In the genomic region with DNA sequence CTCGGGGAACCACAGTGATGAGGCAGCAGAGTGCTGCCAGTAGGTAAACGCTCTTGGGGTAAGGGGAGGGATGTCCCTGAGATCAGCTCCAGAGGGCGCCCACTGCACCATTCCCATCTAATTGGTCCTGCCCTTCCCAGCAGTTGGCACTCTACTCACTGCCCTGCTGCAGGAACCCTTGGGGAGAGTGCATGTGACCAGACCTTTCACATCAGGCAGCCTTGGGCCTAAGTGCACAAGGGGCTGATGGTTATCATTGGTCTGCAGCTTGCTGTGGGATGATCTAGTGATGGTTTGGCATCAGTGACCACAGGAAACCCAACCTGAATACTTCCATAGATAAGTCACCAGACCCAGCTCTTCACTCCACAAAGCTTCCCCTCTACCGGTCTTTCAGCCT, we compare ENCODE assay signal across 9 mouse cellular contexts. TPM values are rescaled to one million over a fixed set of nuclear protein-coding genes. Genes with fewer than 3 reads are reported as not detected.
A peak's percentile ranks its signal among the peaks of the same experiment; 100 is the strongest.
DNase-seq lines count a peak whose midpoint lies in the region; ATAC-seq lines count a peak whose summit lies in the region.
"Had no signal": no experiment of that assay in that cellular context is flagged by ENCODE, and none has a peak within 500 bp of the region (broad histone marks: within the 10 kb centered on the region; RNA-seq: fewer than 3 reads in every experiment).

No protein-coding gene starts in this region.

- no peaks in the 10 kb centered on the region for H3K9me3 ChIP-seq in heart, embryonic 11.5 days (replicated peaks; ENCODE audit: control insufficient read depth, low read length)
- no peaks in the 10 kb centered on the region for H3K9me3 ChIP-seq in heart, embryonic 12.5 days (replicated peaks)
- H3K9me3 ChIP-seq: liver, embryonic 15.5 days had no signal

- peaks cover 12% of the 10 kb centered on the region for H3K36me3 ChIP-seq in heart, embryonic 11.5 days (ENCODE audit: control insufficient read depth, insufficient read depth, low read length)
- H3K36me3 ChIP-seq in heart, embryonic 12.5 days, result peaks cover 40% of the 10 kb centered on the region

- H3K27ac ChIP-seq in heart, embryonic 11.5 days (ENCODE audit: low read depth, low read length), result no peak overlapping the region
- H3K27ac ChIP-seq in heart, embryonic 12.5 days (ENCODE audit: poor library complexity, severe bottlenecking), result no peak overlapping the region
- H3K27ac ChIP-seq: liver, embryonic 15.5 days had no signal

- no peaks in the 10 kb centered on the region for H3K27me3 ChIP-seq in heart, embryonic 11.5 days (ENCODE audit: control insufficient read depth, insufficient read depth, low read length)
- no peaks in the 10 kb centered on the region for H3K27me3 ChIP-seq in heart, embryonic 12.5 days (replicated peaks)
- H3K27me3 ChIP-seq: liver, embryonic 15.5 days had no signal

- no peak overlapping the region for H3K4me2 ChIP-seq in heart, embryonic 11.5 days
- H3K4me2 ChIP-seq in heart, embryonic 12.5 days, result no peak overlapping the region
- H3K4me2 ChIP-seq: liver, embryonic 15.5 days had no signal

- H3K9ac ChIP-seq in heart, embryonic 11.5 days (ENCODE audit: low read depth, low read length), result 0 out of 2 replicates have a peak overlapping the region, but pooled peaks have one; percentile 10
- no peak overlapping the region for H3K9ac ChIP-seq in heart, embryonic 12.5 days
- H3K9ac ChIP-seq: liver, embryonic 15.5 days had no signal

- DNase-seq in 3134 (ENCODE audit: extremely low read depth, insufficient read length, low spot score) (peak; percentile 23), ES-CJ7 (ENCODE audit: low read depth, low spot score) (peak; percentile 15)
- peak; percentile 54 for DNase-seq in kidney, postnatal 14 days
- DNase-seq in right cerebral cortex, postnatal 10 days (ENCODE audit: low spot score in 2 of 2), result no peak
- DNase-seq in layer of hippocampus, adult 11-12 months (ENCODE audit: low spot score), result no peak
- no peak for DNase-seq in T-cell, adult 2 months (ENCODE audit: low spot score)

- no peaks in the 10 kb centered on the region for H3K4me1 ChIP-seq in heart, embryonic 11.5 days (ENCODE audit: control insufficient read depth, insufficient read depth, low read length)
- no peaks in the 10 kb centered on the region for H3K4me1 ChIP-seq in heart, embryonic 12.5 days (replicated peaks)

- no peak for ATAC-seq in heart, embryonic 11.5 days (replicated peaks; ENCODE audit: insufficient number of reproducible peaks, low FRiP score, low TSS enrichment)
- ATAC-seq in heart, embryonic 12.5 days (ENCODE audit: insufficient number of reproducible peaks, low FRiP score), result no peak

- 20% methylated on average over 4 of the region's 4 CpGs for WGBS in heart, embryonic 11.5 days (ENCODE audit: insufficient replicate concordance)
- WGBS in heart, embryonic 12.5 days, result 16% methylated on average over 4 of the region's 4 CpGs

- H3K4me3 ChIP-seq in heart, embryonic 11.5 days (ENCODE audit: low read depth, low read length), result no peak overlapping the region
- H3K4me3 ChIP-seq in heart, embryonic 12.5 days, result no peak overlapping the region
- H3K4me3 ChIP-seq: liver, embryonic 15.5 days had no signal

RNA-seq across cellular contexts. Expression of gene Tbc1d14, which starts 4.6 kb away (rescaled TPM):
- 19.8 and 22.6 TPM in 2 replicates for polyA plus RNA-seq in heart, embryonic 11.5 days (2014; fragmentation: Nextera tagmentation; extraction: Ambion mirVana)
- 20.0 and 22.3 TPM in 2 replicates for polyA plus RNA-seq in heart, embryonic 12.5 days (2016; fragmentation: Nextera tagmentation; extraction: Ambion mirVana)

Comparison
In these comparisons a context has a peak if more than half of its experiments do, and no peak if none do; other contexts are left out.
1. DNase-seq: peak in 3134 (single experiment), ES-CJ7 (single experiment) and kidney, postnatal 14 days (single experiment); none in right cerebral cortex, postnatal 10 days (0 of 2), layer of hippocampus, adult 11-12 months (single experiment) and T-cell, adult 2 months (single experiment).